Mouse (Mus musculus): Measurements from ENCODE around the gene Tex264.

Tex264 gene

GRCm38 (mm10) chr9:106685249-106686101, at the start of gene Tex264:
TSS of gene Tex264 (minus strand) at chr9:106685927.
- peak; percentile 74 to 75 for DNase-seq (ENCODE audit: low spot score in 2 of 2)

GRCm38 (mm10) chr9:106733690-106734089, 48.0 kb upstream of the Tex264 start:
- DNase-seq (ENCODE audit: low spot score in 2 of 2), result no peak

- no peak for DNase-seq (ENCODE audit: low spot score in 2 of 2)
These were observed 43.7 kb upstream of the Tex264 start for GRCm38 (mm10) chr9:106729416-106729815.

GRCm38 (mm10) chr9:106726891-106727290, 41.2 kb upstream of the Tex264 start:
- DNase-seq (ENCODE audit: low spot score in 2 of 2), result no peak

- DNase-seq (ENCODE audit: low spot score in 2 of 2), result no peak
These were observed 39.7 kb upstream of the Tex264 start for GRCm38 (mm10) chr9:106725435-106725834.

GRCm38 (mm10) chr9:106724864-106725263, 39.1 kb upstream of the Tex264 start:
- no peak for DNase-seq (ENCODE audit: low spot score in 2 of 2)

GRCm38 (mm10) chr9:106716729-106717128, 31.0 kb upstream of the Tex264 start:
- DNase-seq (ENCODE audit: low spot score in 2 of 2), result no peak

GRCm38 (mm10) chr9:106716232-106716631, 30.5 kb upstream of the Tex264 start:
- no peak for DNase-seq (ENCODE audit: low spot score in 2 of 2)

- no peak for DNase-seq (ENCODE audit: low spot score in 2 of 2)
These were observed 26.7 kb upstream of the Tex264 start for GRCm38 (mm10) chr9:106712470-106712869.

- no peak for DNase-seq (ENCODE audit: low spot score in 2 of 2)
These were observed 7.3 kb upstream of the Tex264 start for GRCm38 (mm10) chr9:106692973-106693481.

GRCm38 (mm10) chr9:106688834-106689233, 3.1 kb upstream of the Tex264 start:
- no peak for DNase-seq (ENCODE audit: low spot score in 2 of 2)

GRCm38 (mm10) chr9:106686983-106687650, 1.4 kb upstream of the Tex264 start:
- DNase-seq (ENCODE audit: low spot score in 2 of 2), result peak; percentile 47 to 76

- no peak for DNase-seq (ENCODE audit: low spot score in 2 of 2)
These were observed 844 bp downstream of the Tex264 start for GRCm38 (mm10) chr9:106684918-106685248.

- no peak for DNase-seq (ENCODE audit: low spot score in 2 of 2)
These were observed 1.4 kb downstream of the Tex264 start for GRCm38 (mm10) chr9:106684093-106684872.

- no peak for DNase-seq (ENCODE audit: low spot score in 2 of 2)
These were observed 4.7 kb downstream of the Tex264 start for GRCm38 (mm10) chr9:106681026-106681425.

GRCm38 (mm10) chr9:106678242-106678641, 7.5 kb downstream of the Tex264 start:
- no peak for DNase-seq (ENCODE audit: low spot score in 2 of 2)

- DNase-seq (ENCODE audit: low spot score in 2 of 2), result no peak
These were observed 8.0 kb downstream of the Tex264 start for GRCm38 (mm10) chr9:106677702-106678101.

GRCm38 (mm10) chr9:106676571-106676970, 9.2 kb downstream of the Tex264 start:
- no peak for DNase-seq (ENCODE audit: low spot score in 2 of 2)

GRCm38 (mm10) chr9:106675965-106676364, 9.8 kb downstream of the Tex264 start:
- no peak for DNase-seq (ENCODE audit: low spot score in 2 of 2)

- peak; percentile 52 to 75 for DNase-seq (ENCODE audit: low spot score in 2 of 2)
These were observed 10.2 kb downstream of the Tex264 start for GRCm38 (mm10) chr9:106675480-106675879.

- no peak for DNase-seq (ENCODE audit: low spot score in 2 of 2)
These were observed 11.9 kb downstream of the Tex264 start for GRCm38 (mm10) chr9:106673860-106674259.

GRCm38 (mm10) chr9:106664856-106665255, 20.9 kb downstream of the Tex264 start:
- no peak for DNase-seq (ENCODE audit: low spot score in 2 of 2)

Measured in thymus, postnatal 10 days (tissue).